Mouse (Mus musculus): ENCODE measurements around the gene Zfp473. TPM values are rescaled to one million over a fixed set of nuclear protein-coding genes. Genes with fewer than 3 reads are reported as not detected.
"Not testable (repeated sequence)": the region's sequence is repeated elsewhere in the genome, so short reads cannot be mapped to it uniquely, and the experiment has no call there.

The Zfp473 gene
- 2.0 TPM in 2 replicates for polyA plus RNA-seq (2015; fragmentation: Nextera tagmentation; extraction: Ambion mirVana)

DNA sequence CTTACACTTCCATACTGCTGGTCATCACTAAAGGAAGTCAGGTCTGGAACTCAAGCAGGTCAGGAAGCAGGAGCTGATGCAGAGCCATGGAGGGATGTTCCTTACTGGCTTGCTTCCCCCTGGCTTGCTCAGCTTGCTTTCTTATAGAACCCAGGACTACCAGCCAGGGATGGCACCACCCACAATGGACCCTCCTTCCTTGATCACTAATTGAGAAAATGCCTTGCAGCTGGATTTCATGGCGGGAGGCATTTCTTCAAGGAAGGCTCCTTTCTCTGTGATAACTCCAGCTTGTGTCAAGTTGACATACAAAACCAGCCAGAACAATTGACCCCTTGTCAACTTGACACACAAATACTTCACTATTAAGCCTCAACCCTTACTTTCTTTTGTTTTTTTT, at the start of gene Zfp473:
Gene Zfp473 (minus strand): TSS at position 101 of the 400 bp plus-strand sequence.
- peaks cover 19% of the 10 kb centered on the region for H3K36me3 ChIP-seq (ENCODE audit: control insufficient read depth, insufficient read depth, low read length)
- not testable (repeated sequence) for H3K9me3 ChIP-seq (ENCODE audit: control insufficient read depth, low read length); H3K27ac ChIP-seq (ENCODE audit: low read length); H3K27me3 ChIP-seq (ENCODE audit: control insufficient read depth, insufficient read depth, low read depth, low read length); H3K9ac ChIP-seq (ENCODE audit: low read length); H3K4me2 ChIP-seq (ENCODE audit: low read depth, low read length); ATAC-seq (ENCODE audit: low read depth); H3K4me3 ChIP-seq (ENCODE audit: low read length)
- peaks cover 16% of the 10 kb centered on the region for H3K4me1 ChIP-seq (replicated peaks; ENCODE audit: control insufficient read depth, insufficient read depth, low read length)
- 87% methylated on average over 1 of the region's 1 CpGs for WGBS

DNA sequence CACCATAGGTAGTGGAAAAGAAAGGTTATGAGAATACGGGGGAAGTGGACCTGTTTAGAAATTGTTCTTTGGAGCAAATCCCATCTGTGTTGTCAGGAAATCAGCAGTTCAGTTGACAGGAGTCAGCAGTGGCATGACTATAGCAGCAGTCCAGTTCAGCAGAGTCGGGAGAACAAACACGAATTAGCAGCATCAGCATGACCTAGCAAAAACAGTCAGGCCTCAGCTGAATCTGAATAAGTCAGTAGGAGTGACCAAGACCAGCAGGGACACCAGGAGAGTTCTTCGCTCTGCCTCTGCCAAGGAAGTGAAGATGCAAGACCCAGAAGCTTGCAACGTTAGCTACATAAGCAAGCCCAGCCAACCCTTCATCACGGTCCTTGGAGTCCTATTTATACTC, 41.9 kb upstream of the Zfp473 start:
- Histone ChIP-seq H3K4me3 (ENCODE audit: low read length) (no peak overlapping the region), H3K9me3 (ENCODE audit: control insufficient read depth, low read length) (no peaks in the 10 kb centered on the region; the same call in 1 of the 2 replicates), H3K4me1 (replicated peaks; ENCODE audit: control insufficient read depth, insufficient read depth, low read length) (no peaks in the 10 kb centered on the region), H3K27ac (ENCODE audit: low read length) (no peak overlapping the region), H3K4me2 (ENCODE audit: low read depth, low read length) (no peak overlapping the region), H3K36me3 (ENCODE audit: control insufficient read depth, insufficient read depth, low read length) (no peaks in the 10 kb centered on the region), H3K9ac (ENCODE audit: low read length) (no peak overlapping the region), H3K27me3 (ENCODE audit: control insufficient read depth, insufficient read depth, low read depth, low read length) (no peaks in the 10 kb centered on the region)
- ATAC-seq (ENCODE audit: low read depth) = no peak
- WGBS = 76% methylated on average over 6 of the region's 6 CpGs

GRCm38 (mm10) chr7:44790066-44790465, 39.2 kb upstream of the Zfp473 start:
- Histone ChIP-seq H3K4me2 (ENCODE audit: low read depth, low read length) (no peak overlapping the region), H3K9me3 (ENCODE audit: control insufficient read depth, low read length) (no peaks in the 10 kb centered on the region; the same call in 1 of the 2 replicates)

GRCm38 (mm10) chr7:44789531-44789930, 38.7 kb upstream of the Zfp473 start:
- H3K4me3 ChIP-seq (ENCODE audit: low read length) = no peak overlapping the region
- H3K27me3 ChIP-seq (ENCODE audit: control insufficient read depth, insufficient read depth, low read depth, low read length) = no peaks in the 10 kb centered on the region
- no peaks in the 10 kb centered on the region for H3K36me3 ChIP-seq (ENCODE audit: control insufficient read depth, insufficient read depth, low read length)
- ATAC-seq (ENCODE audit: low read depth) = no peak
- H3K4me1 ChIP-seq (replicated peaks; ENCODE audit: control insufficient read depth, insufficient read depth, low read length) = no peaks in the 10 kb centered on the region
- no peak overlapping the region for H3K9ac ChIP-seq (ENCODE audit: low read length)
- no peaks in the 10 kb centered on the region; the same call in 1 of the 2 replicates for H3K9me3 ChIP-seq (ENCODE audit: control insufficient read depth, low read length)
- no peak overlapping the region for H3K4me2 ChIP-seq (ENCODE audit: low read depth, low read length)
- WGBS = 64% methylated on average over 3 of the region's 3 CpGs
- H3K27ac ChIP-seq (ENCODE audit: low read length) = no peak overlapping the region

More at GRCm38 (mm10) chr7:44790066-44790465, 39.2 kb upstream of the Zfp473 start:
- H3K4me3 ChIP-seq (ENCODE audit: low read length) = no peak overlapping the region
- ATAC-seq (ENCODE audit: low read depth) = no peak
- H3K27ac ChIP-seq (ENCODE audit: low read length) = no peak overlapping the region
- no peaks in the 10 kb centered on the region for H3K4me1 ChIP-seq (replicated peaks; ENCODE audit: control insufficient read depth, insufficient read depth, low read length)
- H3K9ac ChIP-seq (ENCODE audit: low read length) = no peak overlapping the region
- no peaks in the 10 kb centered on the region for H3K27me3 ChIP-seq (ENCODE audit: control insufficient read depth, insufficient read depth, low read depth, low read length)
- no peaks in the 10 kb centered on the region for H3K36me3 ChIP-seq (ENCODE audit: control insufficient read depth, insufficient read depth, low read length)
- 56% methylated on average over 4 of the region's 4 CpGs for WGBS

DNA sequence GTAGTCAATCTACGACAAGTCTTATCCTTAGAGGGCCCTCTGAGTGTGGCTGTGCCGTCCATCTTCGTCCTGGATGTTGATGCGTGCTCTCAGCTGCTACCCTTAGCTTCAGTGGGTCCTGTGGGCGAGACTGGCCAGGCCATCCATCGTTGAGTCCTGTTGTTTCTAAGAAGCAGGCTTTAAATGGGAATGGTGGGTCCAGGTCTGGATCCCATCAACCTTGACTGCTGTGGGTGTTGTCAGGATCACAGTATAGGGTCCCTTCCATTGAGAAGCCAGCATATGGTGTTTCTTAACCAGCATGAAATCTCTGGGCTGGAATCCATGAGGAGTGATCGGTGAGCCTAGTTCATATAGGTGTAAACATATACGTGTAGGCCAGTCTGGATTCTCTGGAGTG, 29.3 kb upstream of the Zfp473 start:
- H3K4me2 ChIP-seq (ENCODE audit: low read depth, low read length) = no peak overlapping the region
- H3K36me3 ChIP-seq (ENCODE audit: control insufficient read depth, insufficient read depth, low read length) = peaks cover 3% of the 10 kb centered on the region; the same call in 1 of the 2 replicates
- no peak overlapping the region for H3K4me3 ChIP-seq (ENCODE audit: low read length)
- H3K27me3 ChIP-seq (ENCODE audit: control insufficient read depth, insufficient read depth, low read depth, low read length) = no peaks in the 10 kb centered on the region
- H3K9me3 ChIP-seq (ENCODE audit: control insufficient read depth, low read length) = no peaks in the 10 kb centered on the region
- H3K4me1 ChIP-seq (replicated peaks; ENCODE audit: control insufficient read depth, insufficient read depth, low read length) = no peaks in the 10 kb centered on the region
- no peak for ATAC-seq (ENCODE audit: low read depth)
- 75% methylated on average over 8 of the region's 8 CpGs for WGBS
- no peak overlapping the region for H3K27ac ChIP-seq (ENCODE audit: low read length)
- no peak overlapping the region for H3K9ac ChIP-seq (ENCODE audit: low read length)

DNA sequence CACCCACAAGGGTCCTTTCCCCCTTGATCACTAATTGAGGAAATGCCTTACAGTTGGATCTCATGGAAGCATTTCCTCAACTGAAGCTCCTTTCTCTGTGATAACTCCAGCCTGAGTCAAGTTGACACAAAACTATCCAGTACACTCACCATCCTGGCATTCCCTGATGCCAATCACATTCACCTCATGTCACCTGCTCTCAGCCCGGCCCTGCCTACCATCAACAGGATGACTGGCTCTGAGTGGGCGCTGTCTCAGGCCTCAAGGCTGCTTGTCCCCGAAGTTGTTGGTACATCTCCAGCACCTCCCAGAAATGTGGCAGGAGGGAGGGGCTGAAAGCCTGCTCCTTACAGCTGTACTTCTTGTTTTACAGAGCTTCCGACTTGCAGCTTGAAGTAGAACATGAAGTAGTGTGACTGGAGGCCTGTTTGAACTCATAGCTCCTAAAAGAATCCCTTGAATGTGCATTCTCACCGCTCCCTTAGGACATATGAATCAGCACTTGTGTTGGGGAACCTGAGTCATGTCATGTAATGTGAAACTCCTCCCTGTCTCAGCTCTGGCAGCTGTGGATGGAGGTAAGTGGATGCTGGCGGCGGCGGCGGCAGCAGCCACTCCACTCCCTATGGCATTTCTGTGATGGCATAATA, 26.1 kb upstream of the Zfp473 start:
- H3K36me3 ChIP-seq (ENCODE audit: control insufficient read depth, insufficient read depth, low read length) = peaks cover 13% of the 10 kb centered on the region
- H3K9me3 ChIP-seq (ENCODE audit: control insufficient read depth, low read length) = no peaks in the 10 kb centered on the region
- H3K4me1 ChIP-seq (replicated peaks; ENCODE audit: control insufficient read depth, insufficient read depth, low read length) = no peaks in the 10 kb centered on the region
- H3K27me3 ChIP-seq (ENCODE audit: control insufficient read depth, insufficient read depth, low read depth, low read length) = no peaks in the 10 kb centered on the region
- no peak overlapping the region for H3K4me2 ChIP-seq (ENCODE audit: low read depth, low read length)
- ATAC-seq (ENCODE audit: low read depth) = no peak
- no peak overlapping the region for H3K9ac ChIP-seq (ENCODE audit: low read length)
- 80% methylated on average over 9 of the region's 9 CpGs for WGBS
- no peak overlapping the region for H3K4me3 ChIP-seq (ENCODE audit: low read length)
- no peak overlapping the region for H3K27ac ChIP-seq (ENCODE audit: low read length)

DNA sequence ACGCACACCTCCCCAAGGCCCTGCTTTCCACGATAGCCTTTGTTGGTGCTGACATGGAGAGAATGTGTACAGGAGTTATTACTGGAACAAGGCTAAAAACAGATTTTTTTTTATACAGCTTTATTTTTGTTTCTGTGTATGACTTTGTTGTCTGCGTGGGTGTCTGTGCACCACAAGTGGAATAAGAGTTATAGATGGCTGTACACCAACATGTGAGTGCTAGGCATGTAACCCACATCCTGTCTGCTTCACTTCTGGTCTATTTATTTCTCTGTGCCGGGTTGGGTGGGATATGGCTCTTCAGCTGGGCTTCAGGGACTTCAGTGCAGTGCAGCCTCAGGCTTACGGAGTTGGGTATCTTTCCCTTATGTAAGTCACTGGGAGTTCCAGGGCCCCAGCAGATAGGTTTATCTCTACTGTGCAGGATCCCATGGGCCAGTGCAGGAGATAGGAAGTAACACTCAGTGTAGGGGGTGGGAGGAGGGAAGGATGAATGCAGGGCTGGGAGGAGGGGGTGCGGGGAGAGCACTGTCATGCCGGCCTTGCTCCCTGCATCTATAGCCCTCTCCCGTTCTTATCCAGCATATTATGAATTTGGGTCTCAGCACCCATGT, 21.8 kb upstream of the Zfp473 start:
- H3K4me2 ChIP-seq (ENCODE audit: low read depth, low read length) = no peak overlapping the region
- no peaks in the 10 kb centered on the region for H3K9me3 ChIP-seq (ENCODE audit: control insufficient read depth, low read length)
- H3K9ac ChIP-seq (ENCODE audit: low read length) = no peak overlapping the region
- 80% methylated on average over 8 of the region's 8 CpGs for WGBS
- H3K27ac ChIP-seq (ENCODE audit: low read length) = no peak overlapping the region
- H3K4me1 ChIP-seq (replicated peaks; ENCODE audit: control insufficient read depth, insufficient read depth, low read length) = no peaks in the 10 kb centered on the region
- H3K27me3 ChIP-seq (ENCODE audit: control insufficient read depth, insufficient read depth, low read depth, low read length) = no peaks in the 10 kb centered on the region
- no peak for ATAC-seq (ENCODE audit: low read depth)
- no peak overlapping the region for H3K4me3 ChIP-seq (ENCODE audit: low read length)
- H3K36me3 ChIP-seq (ENCODE audit: control insufficient read depth, insufficient read depth, low read length) = peaks cover 26% of the 10 kb centered on the region

DNA sequence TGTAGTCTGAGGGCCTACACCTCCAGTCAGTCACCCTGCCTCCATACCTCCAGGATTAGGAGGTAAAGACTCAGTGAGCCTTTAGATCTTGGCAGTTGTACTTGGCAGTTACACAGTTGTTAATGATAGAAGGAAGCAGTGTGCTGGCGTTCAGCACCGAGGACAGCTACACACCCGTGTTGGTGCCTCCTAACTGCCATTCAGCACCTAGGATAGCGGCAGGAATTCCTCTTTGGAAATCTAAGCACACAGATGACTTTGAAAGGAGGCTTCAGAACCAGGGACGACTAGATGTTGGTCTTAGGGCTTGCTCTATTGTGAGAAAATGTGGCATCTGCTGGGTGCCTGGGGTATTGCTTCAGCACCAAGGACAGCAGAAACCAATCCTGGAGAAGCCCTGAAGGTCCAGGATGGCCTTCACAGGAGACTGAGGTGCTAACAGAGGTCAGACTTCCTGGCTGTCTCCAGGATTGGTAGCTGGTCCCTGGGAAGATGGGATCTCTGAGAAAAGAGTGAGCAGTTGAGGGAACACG, 19.3 kb upstream of the Zfp473 start:
- peak; percentile 43; the same call in 1 of the 2 replicates for ATAC-seq (ENCODE audit: low read depth)

GRCm38 (mm10) chr7:44768129-44768528, 17.3 kb upstream of the Zfp473 start:
- WGBS = 78% methylated on average over 5 of the region's 5 CpGs
- no peaks in the 10 kb centered on the region for H3K27me3 ChIP-seq (ENCODE audit: control insufficient read depth, insufficient read depth, low read depth, low read length)
- no peak overlapping the region for H3K27ac ChIP-seq (ENCODE audit: low read length)
- no peaks in the 10 kb centered on the region for H3K9me3 ChIP-seq (ENCODE audit: control insufficient read depth, low read length)
- peaks cover 25% of the 10 kb centered on the region for H3K36me3 ChIP-seq (ENCODE audit: control insufficient read depth, insufficient read depth, low read length)
- no peak overlapping the region for H3K9ac ChIP-seq (ENCODE audit: low read length)
- no peak overlapping the region for H3K4me2 ChIP-seq (ENCODE audit: low read depth, low read length)
- no peak for ATAC-seq (ENCODE audit: low read depth)
- no peak overlapping the region for H3K4me3 ChIP-seq (ENCODE audit: low read length)
- no peaks in the 10 kb centered on the region for H3K4me1 ChIP-seq (replicated peaks; ENCODE audit: control insufficient read depth, insufficient read depth, low read length)

More for the DNA sequence above, 19.3 kb upstream of the Zfp473 start:
- Histone ChIP-seq H3K4me2 (ENCODE audit: low read depth, low read length) (no peak overlapping the region), H3K9me3 (ENCODE audit: control insufficient read depth, low read length) (no peaks in the 10 kb centered on the region), H3K27ac (ENCODE audit: low read length) (no peak overlapping the region), H3K4me3 (ENCODE audit: low read length) (no peak overlapping the region), H3K27me3 (ENCODE audit: control insufficient read depth, insufficient read depth, low read depth, low read length) (no peaks in the 10 kb centered on the region), H3K36me3 (ENCODE audit: control insufficient read depth, insufficient read depth, low read length) (peaks cover 33% of the 10 kb centered on the region), H3K4me1 (replicated peaks; ENCODE audit: control insufficient read depth, insufficient read depth, low read length) (no peaks in the 10 kb centered on the region), H3K9ac (ENCODE audit: low read length) (no peak overlapping the region)
- WGBS = 15% methylated on average over 6 of the region's 6 CpGs

Measured in lung, embryonic 16.5 days (tissue).